Mouse (Mus musculus): ENCODE measurements around the gene Gm20388.

DNA sequence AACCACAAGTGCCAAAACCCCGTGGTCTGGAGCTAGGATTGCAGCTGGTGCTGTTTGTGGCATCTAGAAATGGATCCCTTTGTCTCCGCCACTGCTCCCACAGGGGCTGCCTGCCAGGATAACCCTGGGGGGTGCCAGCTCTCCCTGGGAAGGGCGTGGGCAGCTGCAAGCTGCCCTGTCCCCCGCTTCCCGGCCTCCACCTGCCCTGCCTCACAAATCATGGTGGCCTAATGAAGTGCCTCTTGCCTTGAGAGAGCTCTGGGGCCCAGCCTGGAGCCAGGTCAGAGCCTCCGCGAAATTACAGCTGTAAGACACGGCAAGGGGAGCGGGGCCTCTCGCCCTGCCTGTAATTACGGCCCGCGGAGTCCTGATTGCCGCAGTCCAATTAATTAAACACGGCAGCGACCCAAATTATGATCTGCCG, 539.0 kb downstream of the Gm20388 start:
- TF ChIP-seq CTCF (conservative IDR thresholded peaks at IDR 0.05; ENCODE audit: insufficient read depth, insufficient read length, low read depth, low read length) = no peak
- TF ChIP-seq POLR2A (IDR thresholded peaks at IDR 0.05; ENCODE audit: low read depth, low read length) = no peak

Measured in kidney, adult 2 months (tissue).